Mouse (Mus musculus) naive thymus-derived CD4-positive, alpha-beta T cell, adult 2 months (primary cell): ENCODE results near the gene Bahcc1.

Experiments
- DNase-seq: peaks from one replicate; pipeline ENCODE4 v3.0.0-alpha.2; 2011; ENCODE audit warnings: low read depth

The Bahcc1 gene

GRCm38 (mm10) chr11:120261416-120262355 is 28.9 kb downstream of the Bahcc1 start:
- DNase-seq = no peak

DNA sequence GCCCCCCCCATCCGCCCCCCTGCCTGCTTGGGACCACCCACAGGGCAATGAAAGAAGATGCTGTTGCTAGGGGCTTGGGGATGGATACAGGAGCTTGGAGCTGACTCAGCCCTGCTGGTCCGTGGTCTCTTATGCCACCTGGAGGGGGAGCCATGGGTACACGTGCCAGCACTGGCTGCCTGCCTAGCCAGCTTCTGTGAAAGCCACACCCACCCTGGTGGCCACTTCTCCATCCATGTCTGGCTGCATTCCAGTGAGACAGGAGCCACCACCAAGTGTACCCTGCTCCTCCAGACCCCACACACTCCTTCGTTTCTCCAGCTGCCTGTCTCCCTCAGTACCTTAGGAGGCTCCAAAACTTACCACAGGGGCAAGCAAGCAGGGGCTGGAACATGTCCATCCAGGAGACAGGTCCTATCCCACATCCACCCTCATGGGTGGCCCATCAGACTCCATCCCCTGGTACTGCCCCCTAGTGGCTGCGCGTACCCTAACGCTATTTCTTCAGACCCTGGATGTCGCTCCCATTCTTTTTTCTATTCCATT is 29.7 kb downstream of the Bahcc1 start:
- DNase-seq = peak; percentile 61

GRCm38 (mm10) chr11:120263176-120263575 is 30.4 kb downstream of the Bahcc1 start:
- DNase-seq = no peak

GRCm38 (mm10) chr11:120264008-120264407 is 31.3 kb downstream of the Bahcc1 start:
- DNase-seq = no peak

DNA sequence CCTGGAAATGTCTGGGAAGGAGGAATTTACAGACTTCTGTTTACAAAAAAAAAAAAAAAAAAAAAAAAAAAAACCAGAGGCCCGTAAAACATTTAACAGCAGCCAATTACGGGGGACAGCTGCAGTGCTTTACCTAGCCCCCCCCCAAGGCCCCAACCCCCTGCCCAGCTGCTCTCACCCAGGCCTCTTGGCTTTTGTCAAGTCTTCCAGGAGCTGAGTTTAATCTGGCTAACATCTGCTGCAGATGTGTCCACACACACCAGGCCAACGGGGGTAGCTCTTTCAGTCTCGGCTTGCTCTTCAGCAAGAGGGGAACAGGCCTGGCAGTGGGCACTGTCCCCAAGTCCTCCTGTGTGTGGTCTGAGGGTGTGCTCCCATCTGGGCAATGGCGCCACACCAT is 32.7 kb downstream of the Bahcc1 start:
- no peak for DNase-seq

GRCm38 (mm10) chr11:120266259-120266758 is 33.6 kb downstream of the Bahcc1 start:
- no peak for DNase-seq

GRCm38 (mm10) chr11:120267274-120267673 is 34.5 kb downstream of the Bahcc1 start:
- DNase-seq = no peak

GRCm38 (mm10) chr11:120267676-120268075 is 34.9 kb downstream of the Bahcc1 start:
- DNase-seq = no peak

DNA sequence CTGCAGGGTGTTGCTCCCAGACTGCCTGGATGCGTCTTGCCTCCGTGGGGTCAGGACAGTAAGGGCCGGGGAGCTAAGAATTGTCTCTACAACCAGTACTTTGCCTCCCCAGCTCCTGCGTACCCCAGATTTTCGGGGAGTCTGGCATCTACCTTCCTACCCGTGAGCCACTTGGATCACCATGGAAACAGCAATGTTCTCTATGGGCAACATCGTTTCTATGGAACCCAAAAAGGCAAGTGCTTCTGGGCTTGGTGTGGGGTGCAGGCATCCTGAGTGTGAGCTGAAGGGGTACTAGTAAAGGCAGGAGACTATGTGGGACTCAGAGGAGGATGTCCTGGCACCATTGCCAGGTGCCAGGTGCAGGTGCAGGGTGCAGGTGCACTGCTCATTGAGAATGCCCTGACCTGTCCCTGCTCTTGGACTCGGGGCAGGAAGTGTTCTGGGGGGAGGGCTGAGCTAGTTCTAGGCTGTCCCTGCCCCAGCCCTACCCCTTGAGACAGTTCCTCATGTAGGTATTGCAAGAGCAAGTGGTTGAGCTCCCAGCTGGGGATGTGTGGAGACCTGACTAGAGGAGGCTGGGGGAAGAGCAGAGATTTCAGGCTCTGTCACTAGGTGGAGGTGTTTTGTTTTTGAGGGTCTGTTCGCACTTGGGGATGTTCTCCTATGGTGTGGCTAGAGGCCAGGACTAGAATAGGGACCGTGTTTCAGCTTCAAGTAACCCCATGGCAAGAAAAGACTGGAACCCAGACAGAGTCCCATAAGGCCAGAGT is 35.6 kb downstream of the Bahcc1 start:
- DNase-seq = peak; percentile 20

DNA sequence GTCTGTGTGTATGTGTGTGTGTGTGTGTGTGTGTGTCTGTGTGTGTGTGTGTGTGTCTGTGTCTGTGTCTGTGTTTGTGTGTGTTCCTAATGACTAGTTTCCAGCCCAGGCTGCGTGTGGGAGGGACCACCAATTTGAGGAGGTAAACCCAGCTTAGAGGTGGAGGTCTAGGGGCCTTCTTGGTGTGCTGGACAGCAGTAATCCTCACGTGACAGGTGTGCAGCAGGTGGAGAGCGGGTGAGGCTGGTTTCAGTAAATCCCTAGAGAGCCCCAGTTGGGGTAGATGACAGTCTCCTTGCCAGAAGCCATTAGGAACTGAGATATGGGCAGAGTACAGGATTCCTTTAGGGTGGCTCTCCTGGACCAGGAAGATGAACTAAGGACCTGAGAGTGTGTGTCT is 36.3 kb downstream of the Bahcc1 start:
- no peak for DNase-seq

DNA sequence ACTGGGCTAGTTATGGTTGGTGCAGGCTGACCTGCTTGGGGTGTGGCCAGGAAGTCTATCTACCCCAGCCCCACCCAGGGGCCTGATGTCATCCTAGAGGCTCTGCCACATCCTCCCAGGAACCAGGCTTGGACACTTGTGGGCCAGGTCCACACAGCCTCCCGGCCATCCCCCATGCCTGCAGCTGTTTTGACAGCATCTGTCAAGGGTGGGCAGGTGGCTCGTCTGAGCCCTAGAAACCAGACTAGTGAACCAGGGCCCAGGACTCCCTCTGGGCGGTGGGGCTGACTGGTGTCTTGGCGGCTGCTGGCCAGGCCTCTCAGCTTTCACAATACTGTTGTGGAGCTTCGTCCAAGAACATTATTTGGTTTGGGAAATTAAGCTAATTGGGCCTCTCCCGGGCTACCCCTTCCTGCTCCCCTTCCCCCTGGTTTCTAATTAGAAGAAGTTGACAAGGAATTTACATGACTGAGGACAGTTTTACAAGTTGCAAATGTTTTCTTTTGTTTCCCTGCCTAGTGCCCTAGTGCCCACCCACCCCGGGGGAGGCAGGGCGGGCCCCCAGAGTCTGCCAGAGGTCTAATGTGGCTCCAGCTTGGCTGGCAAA is 36.9 kb downstream of the Bahcc1 start:
- DNase-seq = no peak

GRCm38 (mm10) chr11:120279335-120279734 is 46.6 kb downstream of the Bahcc1 start:
- no peak for DNase-seq

GRCm38 (mm10) chr11:120280281-120280773 is 47.6 kb downstream of the Bahcc1 start:
- DNase-seq = no peak

DNA sequence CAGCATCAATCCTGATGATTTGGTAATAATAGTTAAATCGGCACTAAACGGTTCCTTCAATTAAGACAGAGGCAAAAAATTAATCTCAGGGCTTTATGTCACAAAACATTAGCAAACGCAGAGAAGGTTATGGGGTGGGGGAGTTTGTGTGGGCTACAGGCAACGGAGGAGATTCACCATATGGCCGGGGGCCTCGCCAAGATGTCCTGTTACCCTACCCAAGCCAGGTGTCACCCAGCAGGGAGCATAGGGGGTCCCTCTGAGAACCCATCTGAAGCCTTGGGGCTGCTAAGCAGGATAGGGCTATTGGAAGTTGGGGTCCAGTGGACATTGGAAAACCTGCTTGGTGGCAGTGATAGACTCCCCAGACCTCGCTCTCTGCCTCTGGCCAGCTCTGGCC is 48.0 kb downstream of the Bahcc1 start:
- DNase-seq = no peak

- no peak for DNase-seq
Observed at GRCm38 (mm10) chr11:120281197-120281596, 48.5 kb downstream of the Bahcc1 start.

DNA sequence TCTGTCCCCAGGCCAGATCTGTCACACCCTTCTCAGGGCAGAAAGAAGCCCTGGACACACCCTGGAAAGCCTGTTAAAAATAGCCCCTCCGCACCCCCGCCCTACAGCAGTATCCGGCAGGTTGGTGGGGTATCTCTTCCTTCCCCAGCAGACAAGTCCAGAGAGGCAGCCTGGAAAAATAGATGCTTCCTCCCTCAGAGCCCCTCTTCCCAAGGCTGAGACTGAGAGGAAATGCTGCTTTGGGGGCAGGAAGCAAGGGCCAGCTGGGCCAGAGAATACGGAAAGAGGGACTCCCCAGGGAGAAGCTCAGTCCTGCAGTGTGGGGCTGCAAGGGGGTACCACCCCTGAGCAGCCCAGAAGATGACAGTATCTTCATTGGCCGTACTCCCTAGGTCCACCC is 50.8 kb downstream of the Bahcc1 start:
- DNase-seq = no peak

GRCm38 (mm10) chr11:120289644-120290043 is 56.9 kb downstream of the Bahcc1 start:
- no peak for DNase-seq

- DNase-seq = no peak
Observed at GRCm38 (mm10) chr11:120290266-120290665, 57.5 kb downstream of the Bahcc1 start.

DNA sequence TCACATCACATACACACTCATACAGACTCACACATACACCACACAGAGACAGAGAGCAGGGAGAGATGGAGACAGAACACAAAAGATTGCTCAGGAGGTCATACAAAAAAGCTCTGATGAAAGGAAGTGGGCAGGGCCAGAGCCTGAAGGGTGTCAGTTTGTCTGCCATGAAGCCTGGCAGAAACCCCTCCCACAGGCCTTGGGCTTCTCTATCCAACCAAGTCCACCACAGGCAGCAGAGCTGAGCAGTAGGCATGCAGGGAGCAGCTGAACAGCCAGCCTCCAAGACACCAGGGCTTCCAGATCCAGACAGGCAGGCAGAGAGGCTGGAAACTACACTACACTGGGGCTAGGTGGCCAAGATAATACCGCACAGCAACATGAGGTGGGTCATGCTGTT is 61.0 kb downstream of the Bahcc1 start:
- no peak for DNase-seq

DNA sequence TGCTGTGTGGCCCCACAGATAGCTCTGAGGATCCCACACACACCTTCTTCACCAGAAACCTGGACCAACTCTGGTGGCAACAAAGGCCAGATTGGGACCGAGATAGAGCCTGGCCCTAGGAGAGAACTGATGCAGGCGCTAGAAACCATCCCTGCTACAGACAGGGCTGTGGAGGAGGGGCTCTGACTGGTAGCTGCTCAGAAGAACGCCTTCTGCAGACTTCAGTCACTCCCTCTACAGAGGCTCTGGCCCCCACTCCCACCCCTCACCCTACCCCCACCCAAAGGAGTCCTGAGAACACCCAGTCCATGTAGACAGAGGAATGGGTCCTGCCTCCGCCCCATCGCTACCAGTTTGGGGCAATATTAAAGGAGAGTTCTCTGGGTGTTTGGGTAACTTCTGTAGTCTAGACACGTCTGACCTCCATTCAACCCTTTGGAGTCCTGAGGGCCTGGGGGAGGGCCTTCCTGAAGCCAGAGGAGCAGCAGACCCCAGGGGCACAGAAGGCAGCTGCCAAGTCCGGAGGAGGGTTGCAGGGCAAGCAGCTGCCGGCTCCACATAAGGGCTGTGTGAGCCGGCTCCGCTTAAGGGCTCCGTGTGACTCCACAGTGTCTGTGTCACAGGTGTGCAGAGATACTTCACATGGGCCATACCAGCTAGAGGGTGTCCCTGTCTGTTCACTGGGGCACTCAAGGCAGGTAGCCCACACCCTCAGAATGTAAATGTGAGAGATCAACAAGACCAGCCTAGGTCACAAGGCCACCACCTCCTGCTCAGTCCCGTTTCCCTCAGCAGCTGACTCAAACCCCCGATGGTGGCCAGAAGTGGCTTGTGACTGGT is 63.8 kb downstream of the Bahcc1 start:
- DNase-seq = no peak

DNA sequence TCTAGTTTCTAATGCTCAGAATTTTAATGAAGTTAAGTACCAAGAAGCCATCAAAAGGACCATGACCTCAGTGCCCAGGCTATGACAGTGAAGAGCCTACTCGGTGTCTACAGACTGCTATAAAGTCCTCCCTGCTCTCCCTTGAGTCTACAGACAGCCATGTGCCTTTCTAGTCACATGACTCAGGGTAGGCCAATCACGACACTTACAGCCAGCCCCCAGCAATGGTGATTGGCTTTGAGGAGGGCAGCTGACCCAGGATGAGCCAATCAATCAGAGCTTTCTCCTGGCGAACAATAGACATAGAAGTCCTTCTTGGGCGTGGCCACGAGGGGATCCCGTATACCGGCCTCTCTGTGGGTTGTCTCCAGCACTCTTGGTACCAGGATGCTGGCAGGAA is 65.0 kb downstream of the Bahcc1 start:
- DNase-seq = no peak
